Mouse (Mus musculus) brain, embryonic 14.5 days (tissue): ENCODE measurements at regions not wholly inside any gene's neighbourhood (a gene's known extent, or its start where the extent isn't known, plus 50 kb on each side); places are given as distances from the start of the nearest gene placed in this dataset.

Experiments
- DNase-seq: peaks from one replicate; pipeline ENCODE4 v3.0.0-alpha.2; 2011; ENCODE audit warnings: low read depth
- CTCF ChIP-seq: fragments of 200-500 bp; IDR thresholded peaks from 2 replicates; pipeline ENCODE4 v1.5.1; 2012; ENCODE audit warnings: inconsistent platforms, mild to moderate bottlenecking, moderate library complexity, borderline replicate concordance; ENCODE audit not compliant: insufficient read depth, insufficient read length; ENCODE audit errors: extremely low read depth
- POLR2A ChIP-seq: fragments of 200-500 bp; IDR thresholded peaks from 2 replicates; pipeline ENCODE4 v1.6.1; 2012; ENCODE audit warnings: mild to moderate bottlenecking, inconsistent platforms, borderline replicate concordance; ENCODE audit not compliant: poor library complexity, insufficient read depth, insufficient read length, severe bottlenecking; ENCODE audit errors: extremely low read depth

DNA sequence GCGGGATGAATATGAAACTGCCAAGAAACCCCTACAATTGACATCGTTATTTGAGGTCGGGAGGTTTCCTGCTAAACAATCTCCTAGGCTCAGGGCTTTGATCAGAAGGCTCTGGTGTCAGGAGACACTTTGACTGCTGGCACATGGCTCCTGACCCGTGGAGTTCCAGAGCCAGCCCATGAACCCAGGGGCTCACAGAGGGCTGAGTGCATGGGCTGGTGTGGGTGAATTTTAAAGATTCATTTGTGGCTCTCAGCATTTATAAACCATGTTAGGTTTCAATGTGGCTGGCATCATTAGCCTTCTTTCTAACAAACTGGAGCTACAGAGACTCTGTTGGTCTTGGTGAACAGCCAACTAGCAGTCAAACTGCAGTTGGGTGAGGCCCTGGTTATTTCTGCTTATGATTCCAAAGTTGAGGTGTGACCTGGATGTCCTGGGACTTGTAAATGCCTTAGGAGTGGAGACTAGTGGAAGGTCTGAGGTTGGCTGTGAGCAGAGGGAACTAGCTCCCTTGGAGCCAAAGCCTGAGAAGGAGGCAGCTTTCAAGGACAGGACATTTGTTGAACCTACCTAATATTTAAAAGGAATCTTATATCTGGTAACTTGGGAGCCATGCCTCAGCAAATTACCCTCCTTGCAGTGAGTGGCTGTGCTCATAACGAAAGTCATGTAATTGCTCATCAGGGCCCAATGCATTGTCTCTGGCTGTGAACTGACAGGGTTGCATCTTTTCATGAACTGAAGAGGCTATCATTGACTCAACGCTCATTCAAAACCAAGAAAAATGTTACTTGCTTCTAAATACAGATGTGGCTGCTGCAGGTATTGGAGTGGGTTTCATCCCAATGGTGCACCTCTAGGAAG, 108.0 kb upstream of the Mki67 start:
- DNase-seq = no peak
- TF ChIP-seq POLR2A (no peak), CTCF (no peak)

DNA sequence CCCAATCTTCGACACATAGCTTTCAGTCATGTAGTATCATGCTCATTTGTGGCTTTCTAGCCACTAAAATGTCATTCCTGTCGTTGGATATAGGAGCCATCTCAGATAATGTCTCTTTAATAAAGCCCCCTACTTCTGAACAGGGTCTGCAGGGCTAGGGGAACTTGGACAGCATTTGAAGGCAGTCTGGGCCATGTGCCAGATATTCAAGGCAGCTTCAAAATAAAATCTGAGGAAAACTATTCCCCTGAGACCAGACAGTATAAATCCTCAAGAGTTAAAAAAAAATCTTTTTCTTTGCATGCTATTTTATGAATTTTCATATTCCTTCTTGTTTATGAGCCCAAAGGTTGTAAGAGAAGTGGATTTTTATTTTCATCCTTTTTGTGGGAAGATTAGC, 113.1 kb upstream of the Mki67 start:
- DNase-seq = peak; percentile 73
- no peak for TF ChIP-seq CTCF
- TF ChIP-seq POLR2A = no peak

DNA sequence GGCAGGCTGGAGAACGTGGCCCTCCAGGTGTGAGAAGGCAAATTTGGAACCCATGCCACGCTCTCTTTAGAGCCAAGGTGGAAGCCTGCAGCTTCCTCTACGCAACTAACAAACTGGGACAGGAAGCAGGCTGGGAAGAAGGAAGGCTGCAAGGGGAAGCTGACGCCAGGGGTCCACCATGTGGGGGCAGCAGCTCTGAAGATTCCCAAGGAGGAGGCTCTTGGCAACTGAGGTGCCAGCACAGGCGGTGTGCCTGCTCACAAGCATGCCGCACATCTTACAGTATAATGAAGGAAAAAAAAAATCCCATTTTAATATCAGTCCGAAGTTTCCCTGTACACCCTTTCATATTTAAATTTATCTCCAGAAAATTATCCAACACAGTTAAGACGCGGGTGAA, 117.3 kb upstream of the Mki67 start:
- peak; percentile 62 for DNase-seq
- TF ChIP-seq CTCF (no peak), POLR2A (no peak)

DNA sequence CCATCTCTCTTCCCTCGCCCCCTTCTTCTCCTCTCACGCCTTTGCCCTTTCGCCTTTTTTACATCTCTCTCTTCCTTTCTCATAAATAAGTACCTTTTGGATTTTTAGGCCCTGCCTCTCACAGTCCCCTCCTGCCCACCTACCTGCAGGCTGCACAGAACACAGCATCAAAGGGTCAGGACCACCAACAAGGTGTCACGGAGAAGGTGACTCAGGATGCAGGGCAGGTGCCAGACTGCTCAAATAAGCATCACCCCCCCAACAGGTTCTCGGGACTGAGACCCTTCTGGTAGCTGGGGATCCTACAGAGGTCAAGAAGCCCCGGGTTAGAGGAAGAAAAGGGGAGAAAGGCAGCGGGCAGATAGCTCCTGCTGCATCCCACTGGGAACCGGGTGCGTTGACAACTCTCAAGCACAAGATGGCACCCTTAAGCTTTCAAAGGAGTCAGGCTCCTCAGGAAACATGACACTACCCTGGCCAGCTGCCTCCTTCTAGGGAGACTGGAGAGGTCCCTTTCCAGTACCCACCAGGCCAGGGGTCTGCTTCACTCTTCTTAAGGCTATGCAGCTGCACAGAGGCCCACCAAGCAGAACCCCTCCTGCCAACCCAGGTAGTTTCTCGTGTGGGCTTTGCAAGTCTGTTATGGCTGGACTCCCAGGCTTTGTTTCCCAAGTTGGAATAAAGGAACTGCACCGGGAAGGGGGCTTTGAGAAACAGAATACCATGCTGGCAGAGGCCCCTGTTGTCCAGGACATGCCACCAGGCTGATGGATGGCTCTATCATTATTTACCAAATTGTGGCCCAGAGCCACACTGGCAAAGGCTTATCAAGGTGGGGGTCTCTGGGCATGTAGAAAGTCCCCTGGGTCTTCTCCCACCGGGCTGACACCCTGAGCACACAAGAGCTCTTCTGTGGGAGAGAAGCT, 120.9 kb upstream of the Mki67 start:
- TF ChIP-seq POLR2A (no peak), CTCF (peak; percentile 94)
- DNase-seq = peak; percentile 92

DNA sequence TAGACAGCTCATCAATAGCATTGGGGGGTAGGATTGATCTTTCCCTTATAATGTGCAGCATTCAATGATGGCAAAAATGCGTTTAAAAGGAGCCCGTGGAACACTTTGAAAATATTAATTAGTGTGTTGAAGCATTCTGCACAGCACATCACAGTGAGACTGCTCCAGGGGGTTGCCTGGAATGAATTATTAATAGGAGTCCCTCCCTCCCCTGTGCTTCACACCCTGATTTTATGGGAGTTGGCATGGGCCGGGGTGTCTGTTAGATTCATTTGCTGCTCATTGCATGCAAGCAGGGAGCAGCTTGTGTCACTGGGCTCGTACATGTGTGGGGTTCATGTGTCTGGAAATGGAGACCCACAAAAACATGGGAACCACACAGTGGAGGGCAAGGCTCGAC, 127.9 kb upstream of the Mki67 start:
- DNase-seq = peak; percentile 52
- no peak for TF ChIP-seq CTCF
- TF ChIP-seq POLR2A = no peak

DNA sequence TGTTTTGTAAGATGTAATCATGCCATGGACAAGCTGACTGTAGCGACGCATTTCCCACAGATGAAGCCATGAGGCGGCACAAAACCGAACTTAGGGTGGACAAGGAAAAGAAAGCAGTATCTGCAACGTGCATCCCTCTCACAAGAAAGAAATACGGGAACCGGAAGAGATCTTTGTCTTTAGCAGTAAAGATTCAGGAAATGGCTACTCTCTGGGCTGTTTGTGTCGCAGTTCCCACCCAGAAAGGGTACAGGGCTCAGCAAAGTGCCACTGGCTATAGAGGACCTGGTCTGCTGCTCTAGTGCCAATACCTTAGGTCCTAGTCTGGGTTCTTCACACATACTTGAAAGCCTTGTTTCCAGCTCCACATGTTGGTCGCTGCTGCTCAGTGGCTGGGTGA, 131.1 kb upstream of the Mki67 start:
- no peak for DNase-seq
- TF ChIP-seq POLR2A (no peak), CTCF (no peak)

DNA sequence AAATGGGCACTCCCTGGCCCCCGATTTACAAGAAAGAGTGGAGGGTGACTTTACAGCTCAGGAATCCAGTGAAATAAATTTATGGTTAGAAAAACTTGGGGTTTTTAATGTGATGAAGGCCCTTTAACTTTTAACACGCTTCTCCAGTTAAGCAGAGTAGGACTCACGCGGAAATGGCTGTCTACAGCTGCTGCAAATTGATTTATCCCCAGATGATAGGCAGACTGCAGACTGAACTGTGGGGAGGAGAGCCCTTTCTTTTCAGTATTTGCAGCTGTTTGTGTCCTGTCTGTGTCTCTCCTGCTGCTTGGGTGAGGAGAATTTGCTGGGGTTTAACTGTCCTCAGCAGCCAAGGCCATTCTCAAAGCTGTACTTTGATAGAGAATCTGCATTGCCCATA, 132.0 kb upstream of the Mki67 start:
- TF ChIP-seq CTCF (no peak), POLR2A (no peak)
- DNase-seq = peak; percentile 39

DNA sequence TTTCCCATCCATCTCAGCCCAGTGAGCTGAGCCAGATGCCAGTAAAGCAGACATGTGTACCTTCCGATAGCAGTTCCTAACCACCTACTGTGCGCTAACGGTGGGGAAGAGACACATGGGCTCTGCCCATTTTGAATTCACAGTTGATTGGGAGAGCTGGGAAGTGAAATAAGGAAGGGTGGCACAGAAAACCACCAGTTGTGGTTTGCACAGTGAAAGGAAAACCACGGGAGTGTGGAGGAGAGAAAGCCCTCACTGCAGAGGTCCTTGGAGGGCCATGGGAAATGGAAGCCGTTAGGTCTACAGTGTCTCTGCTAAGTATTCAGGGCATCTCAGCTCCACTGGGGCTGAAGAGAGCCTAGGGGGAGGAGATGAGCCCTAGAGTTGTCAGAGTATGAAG, 132.7 kb upstream of the Mki67 start:
- TF ChIP-seq POLR2A = no peak
- DNase-seq = no peak

DNA sequence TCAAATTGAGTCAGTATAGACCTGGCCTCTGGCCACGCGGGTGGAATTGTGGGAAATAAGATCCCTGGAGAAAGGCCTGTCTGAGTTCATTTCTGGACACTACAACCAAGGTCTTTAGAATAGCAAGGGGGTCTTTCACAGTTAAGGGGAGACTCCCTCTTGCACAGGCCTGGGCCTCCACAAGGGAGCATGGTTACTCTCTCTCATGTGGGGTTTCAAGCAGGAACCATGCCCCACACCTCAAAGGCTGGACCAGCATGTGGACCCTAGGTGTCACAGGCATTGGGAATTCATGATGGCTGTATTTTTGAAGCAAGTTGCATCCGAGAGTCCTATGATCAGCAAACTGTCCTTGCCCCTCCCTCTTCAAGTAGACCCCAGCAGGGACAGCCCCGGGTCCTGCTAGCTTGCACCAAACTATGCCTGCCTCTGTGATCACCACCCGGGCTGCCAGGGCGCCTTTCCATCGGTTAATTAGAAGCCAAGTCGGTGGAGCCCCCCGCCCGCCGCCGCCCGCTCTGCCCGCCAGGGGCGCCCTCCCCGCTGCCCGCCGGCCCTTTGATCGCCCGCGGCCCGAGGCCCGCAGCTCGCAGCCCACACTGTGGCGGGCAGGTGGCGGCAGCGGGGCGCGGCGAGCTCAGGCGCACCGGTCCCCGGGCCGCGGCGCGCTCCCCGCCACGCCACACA, 137.1 kb upstream of the Mki67 start:
- TF ChIP-seq POLR2A (no peak), CTCF (peak; percentile 45; the same call in 1 of the 2 replicates)
- peak; percentile 70 for DNase-seq

DNA sequence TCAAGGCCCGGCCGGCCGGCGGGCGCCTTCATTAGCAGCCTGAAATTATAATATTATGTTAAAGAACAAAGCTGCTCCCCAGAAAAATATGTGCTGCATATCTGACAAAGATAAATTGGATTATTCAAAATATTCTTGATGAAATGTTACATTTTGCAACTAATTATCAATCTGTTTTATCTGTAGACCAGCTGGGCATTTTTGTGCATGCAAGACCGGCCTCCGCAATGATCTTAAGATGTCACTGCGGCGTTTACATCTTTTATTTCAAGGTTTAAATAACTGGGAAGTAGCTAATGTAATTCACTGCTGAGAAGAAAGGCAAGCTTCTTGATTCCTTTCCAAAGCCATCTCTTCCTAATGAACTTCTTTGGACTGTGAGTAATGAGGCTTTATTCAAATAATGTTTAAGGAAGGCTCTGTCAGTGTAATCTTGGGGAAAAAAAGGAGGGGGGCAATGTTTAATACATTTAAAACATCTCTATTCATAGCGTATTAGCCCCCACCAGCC, 137.7 kb upstream of the Mki67 start:
- TF ChIP-seq POLR2A = no peak
- TF ChIP-seq CTCF = no peak
- peak; percentile 72 for DNase-seq

DNA sequence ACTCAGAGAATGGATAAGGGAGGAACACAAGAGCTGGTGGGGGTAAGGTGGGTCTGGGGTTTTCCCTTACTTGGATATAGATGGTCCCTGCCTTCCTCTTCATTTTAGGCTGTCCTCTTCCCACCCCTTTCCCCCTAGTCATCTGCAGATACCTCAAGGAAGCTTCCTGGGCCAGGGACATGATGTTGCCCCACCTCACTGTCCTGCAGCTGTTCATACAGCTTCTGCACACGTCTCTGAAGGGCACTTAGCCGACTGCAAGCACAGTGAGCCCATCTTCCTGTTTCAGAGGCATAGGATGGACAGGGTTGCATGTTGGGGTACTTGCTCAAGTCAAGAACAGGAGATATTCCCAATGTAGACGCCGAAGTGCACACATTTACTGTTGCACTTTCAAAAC, 144.1 kb upstream of the Mki67 start:
- TF ChIP-seq POLR2A = no peak
- no peak for TF ChIP-seq CTCF
- no peak for DNase-seq
